Mouse (Mus musculus): ENCODE results near the gene Tcn2.

Gene Tcn2

DNA sequence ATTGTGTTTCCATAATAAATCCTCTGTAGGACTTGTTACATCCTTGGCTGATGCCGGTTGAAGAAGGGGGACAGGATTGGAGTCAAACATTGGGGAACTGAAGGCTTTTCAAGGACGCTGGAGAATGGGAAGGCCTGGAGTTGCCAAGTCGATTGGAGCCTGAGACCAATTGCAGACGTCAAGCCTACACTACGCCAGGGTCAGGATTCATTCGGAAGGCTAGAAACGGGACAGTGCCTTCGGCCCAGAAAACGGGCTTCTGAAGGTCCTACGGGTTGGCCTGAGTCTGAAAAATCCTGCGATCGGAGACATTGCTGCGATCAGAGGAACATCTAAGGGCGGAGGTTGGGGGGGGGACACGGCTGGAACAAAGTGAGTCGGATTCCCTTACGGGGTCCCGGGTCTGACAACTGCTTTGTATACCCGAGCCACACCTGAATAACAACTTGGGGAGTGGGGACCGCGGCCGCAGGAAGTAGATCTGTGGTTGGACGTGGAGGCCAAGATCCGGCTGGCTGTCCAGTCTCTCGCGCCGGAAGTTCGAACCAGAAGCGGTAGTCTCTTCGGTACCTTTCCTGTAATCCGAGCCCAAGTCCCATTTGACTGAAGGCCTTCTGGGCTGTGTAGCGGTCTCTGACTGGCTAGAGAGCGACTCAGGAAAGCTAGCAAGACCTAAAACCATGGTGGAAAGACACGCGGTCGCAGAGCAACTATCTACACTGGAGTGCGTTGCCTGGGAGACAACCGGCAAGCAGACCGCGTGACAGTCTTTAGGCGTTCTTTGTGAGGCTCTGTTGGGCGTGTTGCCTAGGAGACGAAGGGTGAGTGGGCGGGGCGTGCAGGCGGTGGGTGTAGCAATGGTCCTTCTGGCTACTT lies 37.3 kb downstream of the Tcn2 start, which contains the start of the genes 4921536K21Rik and Dusp18:
4921536K21Rik (minus strand) TSS at position 693 of the 876 bp plus-strand sequence.
Dusp18 (plus strand) TSS at position 835 of the 876 bp plus-strand sequence.
- DNase-seq (ENCODE audit: low read depth, low spot score), result peak; percentile 80

DNA sequence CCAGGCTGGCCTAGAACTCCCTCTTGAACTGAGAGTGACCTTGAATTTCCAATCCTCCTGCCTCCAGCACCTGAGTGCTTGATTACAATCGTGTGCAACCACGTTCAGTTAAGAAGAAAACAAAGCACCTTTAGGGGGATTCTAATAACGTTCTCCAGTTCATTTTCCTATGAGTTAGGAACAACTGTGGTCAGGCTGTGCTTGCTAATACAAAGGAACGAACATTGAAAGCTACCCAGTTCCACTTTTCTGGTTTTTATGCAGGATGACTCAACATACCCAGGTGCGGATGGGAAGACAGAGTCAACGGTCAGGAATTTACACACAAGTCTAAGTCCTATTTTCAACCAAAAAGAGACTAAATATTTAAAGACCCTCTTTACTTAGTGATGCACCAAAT lies 38.0 kb downstream of the Tcn2 start:
- no peak for DNase-seq (ENCODE audit: low read depth, low spot score)

DNA sequence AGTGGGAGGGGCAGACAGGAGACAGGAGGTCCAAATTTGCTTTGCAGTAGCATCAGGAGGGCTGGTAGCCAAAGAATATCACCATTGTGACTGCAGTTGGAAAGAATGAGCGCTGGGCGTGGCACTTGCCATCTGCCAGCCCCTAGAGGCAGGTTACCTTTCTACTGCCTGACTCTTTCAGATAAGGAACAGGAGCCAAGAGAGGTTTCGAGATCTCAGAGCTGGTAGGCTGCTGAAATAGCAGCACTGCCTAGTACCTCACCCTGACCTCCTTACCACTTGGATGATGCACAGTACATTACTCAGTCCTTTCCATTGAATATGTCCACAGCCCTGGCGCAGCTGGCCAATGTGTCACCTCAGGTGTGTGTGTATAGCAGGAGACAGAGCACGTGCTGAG lies 44.6 kb downstream of the Tcn2 start:
- no peak for DNase-seq (ENCODE audit: low read depth, low spot score)

DNA sequence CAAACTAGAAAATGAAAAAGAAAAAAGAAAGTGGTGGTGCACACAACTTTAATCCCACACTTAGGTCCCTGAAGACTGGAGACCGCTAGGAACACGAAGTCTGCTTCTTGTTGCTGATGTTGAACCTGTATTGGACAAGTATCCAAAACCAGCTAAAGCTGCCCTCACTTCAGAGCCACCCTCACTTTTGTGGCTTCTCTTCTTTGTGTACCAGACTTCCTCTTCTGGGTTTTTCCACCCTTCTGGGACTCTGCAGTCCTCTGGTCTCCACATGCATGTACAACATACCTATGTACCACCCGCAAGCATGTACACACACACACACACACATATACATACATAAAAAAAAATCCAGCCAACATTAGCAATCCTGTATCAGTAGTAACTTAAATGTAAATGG lies 48.2 kb downstream of the Tcn2 start:
- DNase-seq (ENCODE audit: low read depth, low spot score), result no peak

DNA sequence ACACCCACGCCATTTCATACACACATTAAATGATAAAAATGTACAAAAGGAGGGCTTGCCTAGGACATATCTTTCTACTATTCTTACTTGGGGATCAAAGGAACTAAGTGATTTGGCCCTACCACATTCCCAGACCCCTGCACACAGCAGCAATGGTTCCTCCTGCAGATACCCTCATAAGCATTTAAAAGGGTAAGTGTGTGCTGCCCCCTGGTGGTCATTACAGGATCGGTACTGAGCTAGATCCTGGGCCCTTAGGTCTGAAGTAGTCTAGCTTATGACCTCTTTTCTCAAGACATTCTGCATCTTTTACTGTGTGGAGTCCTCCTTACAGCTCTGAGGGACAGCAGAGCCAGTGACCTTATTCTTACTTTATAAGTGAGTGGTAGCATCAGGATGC lies 52.1 kb downstream of the Tcn2 start:
- DNase-seq (ENCODE audit: low read depth, low spot score), result peak; percentile 62

DNA sequence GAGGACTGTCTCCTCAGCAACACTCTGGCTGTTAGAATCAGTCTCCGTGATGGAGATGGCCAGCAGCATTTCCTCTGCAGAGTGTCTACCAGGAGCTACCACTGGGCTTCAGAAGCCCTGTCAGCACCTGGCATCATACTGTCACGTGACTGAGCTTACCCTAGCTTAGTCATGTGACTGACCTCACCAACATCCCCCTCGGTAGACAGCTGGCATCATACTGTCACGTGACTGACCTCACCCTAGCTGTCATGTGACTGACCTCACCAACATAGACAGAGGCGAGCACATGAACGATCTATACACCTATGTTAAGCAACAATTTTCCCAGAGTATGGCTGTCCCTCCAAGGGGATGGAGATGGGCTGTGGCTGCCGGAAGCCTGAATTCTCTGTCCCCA lies 53.3 kb downstream of the Tcn2 start:
- DNase-seq (ENCODE audit: low read depth, low spot score), result no peak

DNA sequence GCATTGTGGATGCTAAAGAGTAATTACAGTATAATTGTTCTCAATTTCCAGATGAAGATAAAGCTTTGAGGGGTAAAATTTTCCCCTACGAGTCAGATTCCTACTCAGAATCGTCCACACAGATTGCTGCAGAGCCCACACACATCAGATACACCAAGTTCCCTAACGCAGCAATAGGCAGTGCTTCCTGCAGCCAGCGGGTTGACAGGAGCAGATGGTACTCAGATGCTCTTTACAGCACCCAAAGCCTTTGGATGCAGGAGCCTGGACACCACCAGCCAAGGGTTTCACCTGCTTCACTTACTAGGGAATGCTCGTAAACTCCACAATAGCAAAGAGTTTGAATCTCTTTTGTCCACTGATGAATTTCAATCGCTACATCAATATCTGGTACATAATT lies 55.5 kb downstream of the Tcn2 start:
- no peak for DNase-seq (ENCODE audit: low read depth, low spot score)

All from skeletal muscle tissue, adult 2 months (tissue).